Mouse (Mus musculus) midbrain, embryonic 11.5 days (tissue): ENCODE data around the gene Trmo. TPM values are rescaled to one million over a fixed set of nuclear protein-coding genes. Genes with fewer than 3 reads are reported as not detected.

ENCODE experiments used
- ATAC-seq: fragments of 200-750 bp; cut with Nextera tagmentation; 2 replicates; pipeline ENCODE4 v1.8.0; 2017; ENCODE audit warnings: moderate TSS enrichment, moderate library complexity; ENCODE audit not compliant: low FRiP score
- DNase-seq: peaks from one replicate; pipeline ENCODE4 v3.0.0; 2015; ENCODE audit warnings: low spot score; ENCODE audit errors: missing footprints
- H3K27ac ChIP-seq: fragments of 300-500 bp; sonication (generic); 2 replicates; pipeline ENCODE4 v1.5.1; 2014; ENCODE audit warnings: low read depth, low read length
- H3K27me3 ChIP-seq: fragments of 300-500 bp; sonication (generic); 2 replicates; pipeline ENCODE4 v1.6.1; 2014; ENCODE audit warnings: mild to moderate bottlenecking, low read length, moderate library complexity, mixed read lengths; ENCODE audit not compliant: control insufficient read depth, insufficient read depth
- H3K36me3 ChIP-seq: fragments of 300-500 bp; sonication (generic); 2 replicates; pipeline ENCODE4 v1.6.1; 2014; ENCODE audit warnings: mild to moderate bottlenecking, low read length, moderate library complexity, mixed read lengths; ENCODE audit not compliant: control insufficient read depth, insufficient read depth
- H3K4me1 ChIP-seq: fragments of 300-500 bp; sonication (generic); 2 replicates; pipeline ENCODE4 v1.6.1; 2014; ENCODE audit warnings: low read length; ENCODE audit not compliant: control insufficient read depth, insufficient read depth
- H3K4me2 ChIP-seq: fragments of 300-500 bp; sonication (generic); 2 replicates; pipeline ENCODE4 v1.6.1; 2014; ENCODE audit warnings: mild to moderate bottlenecking, moderate library complexity
- H3K4me3 ChIP-seq: fragments of 300-500 bp; sonication (generic); 2 replicates; pipeline ENCODE4 v1.5.1; 2014; ENCODE audit warnings: low read depth, low read length
- H3K9ac ChIP-seq: fragments of 300-500 bp; sonication (generic); 2 replicates; pipeline ENCODE4 v1.6.1; 2014; ENCODE audit warnings: low read length
- H3K9me3 ChIP-seq: fragments of 300-500 bp; sonication (generic); 2 replicates; pipeline ENCODE4 v1.6.1; 2016; ENCODE audit warnings: low read length; ENCODE audit not compliant: control insufficient read depth
- WGBS: fragments of 180-500 bp; shearing (Covaris S2); extraction: QIAGEN DNeasy Blood & Tissue Kit; methylation state at CpG from one replicate; pipeline ENCODE4 v1.1.7; 2014; 5-methylcytosine and 5-hydroxymethylcytosine counted together
- polyA plus RNA-seq: library from polyadenylated mRNA; unstranded; fragments of >200 nt; fragmentation: Nextera tagmentation; extraction: Ambion mirVana; gene quantifications from 2 replicates; pipeline ENCODE4 v1.2.1, GENCODE M21; 2014

Trmo gene
- polyA plus RNA-seq, 1 experiment from 2014 or later: 13.8 TPM

GRCm38 (mm10) chr4:46345773-46346100, 43.5 kb downstream of the Trmo start:
- Histone ChIP-seq H3K27ac (no peak overlapping the region), H3K9me3 (no peaks in the 10 kb centered on the region; the same call in 1 of the 2 replicates), H3K4me2 (no peak overlapping the region), H3K36me3 (no peaks in the 10 kb centered on the region), H3K4me1 (peaks cover 5% of the 10 kb centered on the region), H3K27me3 (peaks cover 99% of the 10 kb centered on the region), H3K4me3 (no peak overlapping the region), H3K9ac (no peak overlapping the region)
- 18% methylated on average over 3 of the region's 3 CpGs for WGBS
- ATAC-seq (no peak), DNase-seq (peak; percentile 95)

GRCm38 (mm10) chr4:46345056-46345772, 44.0 kb downstream of the Trmo start:
- Histone ChIP-seq H3K36me3 (no peaks in the 10 kb centered on the region), H3K4me2 (peak overlapping the region; percentile 31; the same call in 1 of the 2 replicates), H3K9ac (no peak overlapping the region), H3K4me1 (peaks cover 5% of the 10 kb centered on the region), H3K9me3 (no peaks in the 10 kb centered on the region; the same call in 1 of the 2 replicates), H3K27me3 (peaks cover 99% of the 10 kb centered on the region), H3K4me3 (peak overlapping the region; percentile 31; the same call in 1 of the 2 replicates), H3K27ac (no peak overlapping the region)
- WGBS: 3% methylated on average over 67 of the region's 67 CpGs
- no peak for ATAC-seq
- DNase-seq: peak; percentile 96

GRCm38 (mm10) chr4:46344288-46344687, 44.9 kb downstream of the Trmo start:
- H3K4me1 ChIP-seq: peaks cover 5% of the 10 kb centered on the region
- H3K36me3 ChIP-seq: no peaks in the 10 kb centered on the region
- peak overlapping the region; percentile 31 for H3K4me2 ChIP-seq
- peaks cover 99% of the 10 kb centered on the region for H3K27me3 ChIP-seq
- ATAC-seq (peak; percentile 65; the same call in 1 of the 2 replicates), DNase-seq (peak; percentile 94)
- no peak overlapping the region for H3K9ac ChIP-seq
- WGBS: under 1% methylated on average over 36 of the region's 51 CpGs
- no peak overlapping the region for H3K27ac ChIP-seq
- peak overlapping the region; percentile 31 for H3K4me3 ChIP-seq
- no peaks in the 10 kb centered on the region; the same call in 1 of the 2 replicates for H3K9me3 ChIP-seq

GRCm38 (mm10) chr4:46343596-46344260, 45.5 kb downstream of the Trmo start, which contains the start of gene Foxe1:
TSS of gene Foxe1 (plus strand) at chr4:46343609.
- Histone ChIP-seq H3K27ac (no peak within 1 kb of the TSS), H3K4me2 (peak within 1 kb of the TSS; percentile 31), H3K9ac (no peak within 1 kb of the TSS), H3K4me3 (peak within 1 kb of the TSS; percentile 31), H3K27me3 (peaks cover 98% of the 10 kb centered on the region), H3K4me1 (peaks cover 5% of the 10 kb centered on the region), H3K9me3 (no peaks in the 10 kb centered on the region; the same call in 1 of the 2 replicates), H3K36me3 (no peaks in the 10 kb centered on the region)
- DNase-seq (peak; percentile 92), ATAC-seq (0 out of 2 replicates have a peak, but pooled peaks have one; percentile 9)
- 1% methylated on average over 53 of the region's 70 CpGs for WGBS

GRCm38 (mm10) chr4:46342711-46343286, 46.4 kb downstream of the Trmo start:
- no peak for ATAC-seq
- no peak overlapping the region for H3K9ac ChIP-seq
- under 1% methylated on average over 28 of the region's 28 CpGs for WGBS
- no peaks in the 10 kb centered on the region for H3K36me3 ChIP-seq
- peaks cover 5% of the 10 kb centered on the region for H3K4me1 ChIP-seq
- H3K27me3 ChIP-seq: peaks cover 98% of the 10 kb centered on the region
- H3K27ac ChIP-seq: no peak overlapping the region
- H3K4me3 ChIP-seq: no peak overlapping the region
- no peaks in the 10 kb centered on the region; the same call in 1 of the 2 replicates for H3K9me3 ChIP-seq
- H3K4me2 ChIP-seq: no peak overlapping the region
- DNase-seq: peak; percentile 94

- Histone ChIP-seq H3K4me3 (no peak overlapping the region), H3K36me3 (no peaks in the 10 kb centered on the region), H3K27me3 (peaks cover 96% of the 10 kb centered on the region), H3K4me2 (no peak overlapping the region), H3K9ac (no peak overlapping the region), H3K27ac (no peak overlapping the region), H3K4me1 (peaks cover 5% of the 10 kb centered on the region), H3K9me3 (no peaks in the 10 kb centered on the region; the same call in 1 of the 2 replicates)
- DNase-seq: peak; percentile 94
- 8% methylated on average over 22 of the region's 22 CpGs for WGBS
- ATAC-seq: no peak
Observed at GRCm38 (mm10) chr4:46341831-46342680, 47.2 kb downstream of the Trmo start.

GRCm38 (mm10) chr4:46339584-46339983, 49.7 kb downstream of the Trmo start:
- Histone ChIP-seq H3K4me2 (no peak overlapping the region), H3K27ac (no peak overlapping the region), H3K27me3 (peaks cover 80% of the 10 kb centered on the region), H3K9me3 (no peaks in the 10 kb centered on the region), H3K4me1 (peaks cover 5% of the 10 kb centered on the region), H3K4me3 (no peak overlapping the region), H3K36me3 (no peaks in the 10 kb centered on the region), H3K9ac (no peak overlapping the region)
- 1% methylated on average over 26 of the region's 26 CpGs for WGBS
- peak; percentile 93 for DNase-seq
- ATAC-seq: no peak

- WGBS: 13% methylated on average over 10 of the region's 10 CpGs
- Histone ChIP-seq H3K27me3 (peaks cover 74% of the 10 kb centered on the region), H3K4me1 (peaks cover 2% of the 10 kb centered on the region), H3K4me2 (no peak overlapping the region), H3K36me3 (no peaks in the 10 kb centered on the region), H3K9ac (no peak overlapping the region), H3K9me3 (no peaks in the 10 kb centered on the region), H3K4me3 (no peak overlapping the region), H3K27ac (no peak overlapping the region)
- DNase-seq (peak; percentile 92), ATAC-seq (no peak)
Observed at GRCm38 (mm10) chr4:46339026-46339425, 50.2 kb downstream of the Trmo start.
